ENCODE assay signal across 21 mouse cellular contexts in genomic region chr4:139638356-139638755, GRCm38 (mm10). TPM values are rescaled to one million over a fixed set of nuclear protein-coding genes. Genes with fewer than 3 reads are reported as not detected.
A peak's percentile ranks its signal among the peaks of the same experiment; 100 is the strongest.
DNase-seq lines count a peak whose midpoint lies in the region; ATAC-seq lines count a peak whose summit lies in the region.
"Had no signal": no experiment of that assay in that cellular context is flagged by ENCODE, and none has a peak within 500 bp of the region (broad histone marks: within the 10 kb centered on the region; RNA-seq: fewer than 3 reads in every experiment).

No protein-coding gene starts in this region.

- H3K4me3 ChIP-seq in midbrain, embryonic 13.5 days (replicated peaks), result no peak overlapping the region
- H3K4me3 ChIP-seq in midbrain, embryonic 10.5 days, result no peak overlapping the region
- H3K4me3 ChIP-seq in hindbrain, embryonic 16.5 days (ENCODE audit: low read length), result no peak overlapping the region
- H3K4me3 ChIP-seq: embryonic facial prominence, embryonic 10.5 days; embryonic facial prominence, embryonic 12.5 days; forebrain, embryonic 13.5 days; forebrain, embryonic 15.5 days had no signal

- 0 out of 2 replicates have a peak overlapping the region, but pooled peaks have one; percentile 1 for H3K9ac ChIP-seq in midbrain, embryonic 13.5 days (replicated peaks)
- H3K9ac ChIP-seq in hindbrain, embryonic 16.5 days (ENCODE audit: low read depth, low read length), result no peak overlapping the region
- H3K9ac ChIP-seq: embryonic facial prominence, embryonic 12.5 days; forebrain, embryonic 13.5 days; forebrain, embryonic 15.5 days; forebrain, postnatal 0 days had no signal

- H3K27me3 ChIP-seq in midbrain, embryonic 13.5 days, result peaks cover 22% of the 10 kb centered on the region
- peaks cover 40% of the 10 kb centered on the region for H3K27me3 ChIP-seq in midbrain, embryonic 10.5 days (ENCODE audit: low read depth, poor library complexity, severe bottlenecking)
- H3K27me3 ChIP-seq in hindbrain, embryonic 16.5 days (replicated peaks; ENCODE audit: control insufficient read depth, insufficient read depth, low read length), result peaks cover 2% of the 10 kb centered on the region
- H3K27me3 ChIP-seq: Patski had no signal

- DNase-seq in cerebellum, adult 8-10 months, result peak; percentile 6
- DNase-seq in cerebellum, postnatal 14 days, result no peak
- no peak for DNase-seq in midbrain, embryonic 10.5 days (ENCODE audit: low spot score)
- DNase-seq: adrenal gland, adult 8-10 months; adrenal gland, postnatal 14 days; adrenal gland, postnatal 36 days; cerebellum, adult 18-20 months; cerebellum, adult 9-10 months; cerebellum, postnatal 10 days; forebrain, postnatal 0 days had no signal

- H3K4me2 ChIP-seq in midbrain, embryonic 13.5 days (replicated peaks), result no peak overlapping the region
- no peak overlapping the region for H3K4me2 ChIP-seq in hindbrain, embryonic 16.5 days (ENCODE audit: low read length)
- H3K4me2 ChIP-seq: embryonic facial prominence, embryonic 12.5 days; forebrain, embryonic 13.5 days; forebrain, embryonic 15.5 days had no signal

- no peak for ATAC-seq in midbrain, embryonic 13.5 days
- no peak for ATAC-seq in hindbrain, embryonic 16.5 days
- ATAC-seq: activated CD4-positive, CD25-positive, alpha-beta regulatory T cell, adult 4 months; forebrain, embryonic 13.5 days; forebrain, embryonic 15.5 days; forebrain, postnatal 0 days; Patski had no signal

- H3K4me1 ChIP-seq in midbrain, embryonic 13.5 days (replicated peaks), result peaks cover 36% of the 10 kb centered on the region
- peaks cover 36% of the 10 kb centered on the region for H3K4me1 ChIP-seq in midbrain, embryonic 10.5 days
- peaks cover 22% of the 10 kb centered on the region for H3K4me1 ChIP-seq in hindbrain, embryonic 16.5 days (ENCODE audit: control insufficient read depth, insufficient read depth, low read depth, low read length)

- H3K9me3 ChIP-seq in midbrain, embryonic 13.5 days, result no peaks in the 10 kb centered on the region
- no peaks in the 10 kb centered on the region for H3K9me3 ChIP-seq in midbrain, embryonic 10.5 days (replicated peaks)
- no peaks in the 10 kb centered on the region for H3K9me3 ChIP-seq in hindbrain, embryonic 16.5 days (ENCODE audit: control insufficient read depth, low read length)
- H3K9me3 ChIP-seq: embryonic facial prominence, embryonic 10.5 days; embryonic facial prominence, embryonic 12.5 days; forebrain, embryonic 13.5 days; forebrain, embryonic 15.5 days had no signal

- WGBS in midbrain, embryonic 13.5 days, result 94% methylated on average over 16 of the region's 16 CpGs
- WGBS in midbrain, embryonic 10.5 days, result 94% methylated on average over 16 of the region's 16 CpGs
- 97% methylated on average over 16 of the region's 16 CpGs for WGBS in hindbrain, embryonic 16.5 days

- H3K36me3 ChIP-seq in midbrain, embryonic 13.5 days, result peaks cover 11% of the 10 kb centered on the region; the same call in 1 of the 2 replicates
- peaks cover 3% of the 10 kb centered on the region for H3K36me3 ChIP-seq in midbrain, embryonic 10.5 days
- H3K36me3 ChIP-seq in hindbrain, embryonic 16.5 days (ENCODE audit: control insufficient read depth, insufficient read depth, low read length), result peaks cover 14% of the 10 kb centered on the region; the same call in 1 of the 2 replicates
- H3K36me3 ChIP-seq: forebrain, embryonic 15.5 days had no signal

- no peak overlapping the region for H3K27ac ChIP-seq in midbrain, embryonic 13.5 days
- no peak overlapping the region for H3K27ac ChIP-seq in midbrain, embryonic 10.5 days (replicated peaks)
- no peak overlapping the region for H3K27ac ChIP-seq in hindbrain, embryonic 16.5 days (ENCODE audit: low read depth, low read length)
- H3K27ac ChIP-seq: embryonic facial prominence, embryonic 10.5 days; embryonic facial prominence, embryonic 12.5 days; forebrain, embryonic 13.5 days; forebrain, embryonic 15.5 days had no signal

RNA-seq across cellular contexts. Expression of gene Tas1r2, which starts 15.0 kb away (rescaled TPM):
- polyA plus RNA-seq in midbrain, embryonic 13.5 days (2015; fragmentation: Nextera tagmentation; extraction: Ambion mirVana), result not detected in 2 replicates
- polyA plus RNA-seq in midbrain, embryonic 10.5 days (2016; fragmentation: Nextera tagmentation; extraction: Ambion mirVana), result 0.09 TPM in 1 of 2 replicates, not detected in the other
- not detected in 2 replicates for polyA plus RNA-seq in hindbrain, embryonic 16.5 days (2015; fragmentation: Nextera tagmentation; extraction: Ambion mirVana)
- polyA plus RNA-seq: activated CD4-positive, CD25-positive, alpha-beta regulatory T cell, adult 4 months; cortical plate, adult 2 months; embryonic facial prominence, embryonic 10.5 days; embryonic facial prominence, embryonic 12.5 days; embryonic facial prominence, embryonic 14.5 days; forebrain, embryonic 11.5 days; forebrain, embryonic 13.5 days; forebrain, embryonic 15.5 days; forebrain, postnatal 0 days had no signal

RNA-seq across cellular contexts. Expression of gene Aldh4a1, which starts 15.7 kb away (rescaled TPM):
- 18.0 and 20.0 TPM in 2 replicates for polyA plus RNA-seq in midbrain, embryonic 13.5 days (2015; fragmentation: Nextera tagmentation; extraction: Ambion mirVana)
- polyA plus RNA-seq in midbrain, embryonic 10.5 days (2016; fragmentation: Nextera tagmentation; extraction: Ambion mirVana), result 21.3 and 24.2 TPM in 2 replicates
- 31.9 and 35.4 TPM in 2 replicates for polyA plus RNA-seq in hindbrain, embryonic 16.5 days (2015; fragmentation: Nextera tagmentation; extraction: Ambion mirVana)

RNA-seq across cellular contexts. Expression of gene Gm21969, which starts 35.4 kb away (rescaled TPM):
- polyA plus RNA-seq in midbrain, embryonic 13.5 days (2015; fragmentation: Nextera tagmentation; extraction: Ambion mirVana), result not detected in 2 replicates
- polyA plus RNA-seq in midbrain, embryonic 10.5 days (2016; fragmentation: Nextera tagmentation; extraction: Ambion mirVana), result not detected in 2 replicates
- not detected in 2 replicates for polyA plus RNA-seq in hindbrain, embryonic 16.5 days (2015; fragmentation: Nextera tagmentation; extraction: Ambion mirVana)
- polyA plus RNA-seq: activated CD4-positive, CD25-positive, alpha-beta regulatory T cell, adult 4 months; cortical plate, adult 2 months; embryonic facial prominence, embryonic 10.5 days; embryonic facial prominence, embryonic 12.5 days; embryonic facial prominence, embryonic 14.5 days; forebrain, embryonic 11.5 days; forebrain, embryonic 13.5 days; forebrain, embryonic 15.5 days; forebrain, postnatal 0 days; Patski had no signal
